Mouse (Mus musculus): ENCODE data around the gene Alk. TPM values are rescaled to one million over a fixed set of nuclear protein-coding genes. Genes with fewer than 3 reads are reported as not detected.

Alk gene
- total RNA-seq (2021): under 1 TPM in 1 of 2 experiments, not detected in 1; 0.06 TPM
- long read RNA-seq, experiment 1: 0 reads
- long read RNA-seq, experiment 2: 0 reads

GRCm38 (mm10) chr17:72604610-72604980, at the start of gene Alk:
Gene Alk, minus strand, starts transcription at chr17:72604627.
- DNase-seq (ENCODE audit: low spot score in 2 of 2): peak; percentile 39 to 65

GRCm38 (mm10) chr17:72652801-72653200, 48.4 kb upstream of the Alk start:
- DNase-seq (ENCODE audit: low spot score in 2 of 2): no peak

- DNase-seq (ENCODE audit: low spot score in 2 of 2): no peak
These were observed 44.3 kb upstream of the Alk start for GRCm38 (mm10) chr17:72648607-72649217.

- DNase-seq (ENCODE audit: low spot score in 2 of 2): no peak
These were observed 41.7 kb upstream of the Alk start for GRCm38 (mm10) chr17:72646167-72646566.

GRCm38 (mm10) chr17:72640095-72640494, 35.7 kb upstream of the Alk start:
- DNase-seq (ENCODE audit: low spot score in 2 of 2): no peak

- no peak for DNase-seq (ENCODE audit: low spot score in 2 of 2)
These were observed 35.0 kb upstream of the Alk start for GRCm38 (mm10) chr17:72639400-72639799.

- DNase-seq (ENCODE audit: low spot score in 2 of 2): peak; percentile 64 to 78
These were observed 1.8 kb upstream of the Alk start for GRCm38 (mm10) chr17:72606251-72606650.

- no peak for DNase-seq (ENCODE audit: low spot score in 2 of 2)
These were observed 379 bp downstream of the Alk start for GRCm38 (mm10) chr17:72603886-72604609.

GRCm38 (mm10) chr17:72603118-72603885, 1.1 kb downstream of the Alk start:
- peak; percentile 53 to 68 for DNase-seq (ENCODE audit: low spot score in 2 of 2)

GRCm38 (mm10) chr17:72600806-72601205, 3.6 kb downstream of the Alk start:
- no peak for DNase-seq (ENCODE audit: low spot score in 2 of 2)

GRCm38 (mm10) chr17:72587671-72588070, 16.8 kb downstream of the Alk start:
- DNase-seq (ENCODE audit: low spot score in 2 of 2): no peak

- no peak for DNase-seq (ENCODE audit: low spot score in 2 of 2)
These were observed 24.3 kb downstream of the Alk start for GRCm38 (mm10) chr17:72580142-72580541.

- no peak for DNase-seq (ENCODE audit: low spot score in 2 of 2)
These were observed 25.1 kb downstream of the Alk start for GRCm38 (mm10) chr17:72579321-72579720.

GRCm38 (mm10) chr17:72571379-72571778, 33.0 kb downstream of the Alk start:
- DNase-seq (ENCODE audit: low spot score in 2 of 2): no peak

GRCm38 (mm10) chr17:72569491-72569890, 34.9 kb downstream of the Alk start:
- DNase-seq (ENCODE audit: low spot score in 2 of 2): no peak

GRCm38 (mm10) chr17:72563423-72563822, 41.0 kb downstream of the Alk start:
- no peak for DNase-seq (ENCODE audit: low spot score in 2 of 2)

- DNase-seq (ENCODE audit: low spot score in 2 of 2): no peak
These were observed 43.0 kb downstream of the Alk start for GRCm38 (mm10) chr17:72561471-72561870.

GRCm38 (mm10) chr17:72560771-72561170, 43.7 kb downstream of the Alk start:
- DNase-seq (ENCODE audit: low spot score in 2 of 2): no peak

- no peak for DNase-seq (ENCODE audit: low spot score in 2 of 2)
These were observed 47.2 kb downstream of the Alk start for GRCm38 (mm10) chr17:72557029-72557735.

- DNase-seq (ENCODE audit: low spot score in 2 of 2): no peak
These were observed 58.2 kb downstream of the Alk start for GRCm38 (mm10) chr17:72546274-72546673.

GRCm38 (mm10) chr17:72535304-72535703, 69.1 kb downstream of the Alk start:
- DNase-seq (ENCODE audit: low spot score in 2 of 2): no peak

All from adrenal gland, adult 18-20 months (tissue).